Mouse (Mus musculus) induced T-regulatory cell, adult 2 months (primary cell): ENCODE data around the gene Zfyve9.

Experiments used
- DNase-seq: peaks from one replicate; pipeline ENCODE4 v3.0.0-alpha.2; 2012; ENCODE audit warnings: low read depth

Gene Zfyve9

DNA sequence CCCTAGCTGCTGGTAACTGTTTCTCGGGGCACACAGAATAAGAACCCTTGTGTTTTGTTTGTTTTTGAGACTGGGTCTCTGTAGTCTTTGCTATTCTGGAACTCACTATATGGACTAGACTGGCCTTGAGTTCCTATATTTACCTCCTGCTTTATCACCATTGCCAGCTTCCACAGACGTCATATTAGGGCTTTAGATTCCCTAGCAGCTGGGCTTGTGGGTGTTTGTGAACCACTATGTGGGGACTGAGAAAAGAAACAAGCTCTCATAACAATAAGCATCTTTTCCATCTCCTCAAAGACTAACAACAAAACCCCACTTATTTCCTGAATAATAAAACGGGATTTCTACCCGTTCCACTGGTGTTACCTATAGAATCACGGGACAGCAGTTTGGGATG is 169.7 kb downstream of the Zfyve9 start:
- no peak for DNase-seq

DNA sequence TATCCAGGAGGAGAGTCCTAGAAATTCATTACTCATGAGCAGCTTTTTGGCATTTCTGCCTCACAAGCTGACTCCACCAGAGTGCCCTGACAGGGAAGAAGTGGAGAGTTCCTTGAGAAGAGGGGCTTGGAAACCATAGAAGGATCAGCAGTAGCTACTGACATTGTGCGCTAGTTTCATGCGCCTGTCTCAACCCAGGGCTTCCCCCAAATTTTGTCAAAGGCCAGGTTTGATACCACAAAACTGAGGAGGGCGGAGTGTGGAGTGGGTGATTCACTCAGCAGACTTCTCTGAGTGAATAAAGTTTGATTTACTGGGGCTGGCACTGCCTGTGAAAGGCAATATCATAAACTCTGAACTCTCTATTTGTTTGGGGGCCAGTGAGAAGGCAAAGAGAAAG is 171.9 kb downstream of the Zfyve9 start:
- DNase-seq: no peak

DNA sequence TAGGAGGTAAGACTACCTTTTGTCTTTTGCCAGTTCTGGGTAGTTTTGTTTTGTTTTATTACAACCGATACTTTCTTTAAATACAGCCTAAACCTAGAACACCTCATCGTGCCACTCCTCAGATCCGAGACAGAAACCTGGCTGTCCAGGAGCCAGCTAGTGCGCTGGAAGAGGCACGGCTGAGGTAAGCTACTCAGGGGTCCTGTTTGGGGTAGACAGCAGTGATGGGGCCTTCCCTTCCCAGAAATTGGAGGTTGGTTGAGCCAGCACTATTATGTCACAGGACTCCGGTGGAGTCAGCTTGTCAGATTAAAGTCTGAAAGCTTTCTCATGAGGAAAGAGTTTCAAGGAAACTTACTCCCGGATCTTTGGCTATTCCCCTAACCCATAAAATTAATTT is 178.7 kb downstream of the Zfyve9 start:
- DNase-seq: no peak

DNA sequence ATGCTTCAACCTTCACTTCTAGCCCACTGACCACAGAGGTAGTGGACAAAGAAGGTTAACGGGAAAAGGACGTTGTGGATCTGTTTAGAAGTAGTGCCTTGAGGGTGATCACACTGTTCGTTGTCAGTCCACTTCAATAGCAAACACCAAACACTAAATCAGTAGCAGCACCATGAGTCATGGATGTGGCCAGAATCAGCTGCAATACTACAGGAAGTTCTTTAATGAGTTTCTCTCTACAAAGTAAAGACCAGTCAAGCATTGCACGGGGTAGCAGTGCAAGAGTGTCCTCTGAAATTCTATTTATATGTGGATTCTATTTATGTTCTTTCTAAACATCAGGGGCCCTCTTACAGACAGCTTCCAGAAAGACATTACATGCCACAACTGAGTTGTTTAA is 182.3 kb downstream of the Zfyve9 start:
- DNase-seq: no peak

DNA sequence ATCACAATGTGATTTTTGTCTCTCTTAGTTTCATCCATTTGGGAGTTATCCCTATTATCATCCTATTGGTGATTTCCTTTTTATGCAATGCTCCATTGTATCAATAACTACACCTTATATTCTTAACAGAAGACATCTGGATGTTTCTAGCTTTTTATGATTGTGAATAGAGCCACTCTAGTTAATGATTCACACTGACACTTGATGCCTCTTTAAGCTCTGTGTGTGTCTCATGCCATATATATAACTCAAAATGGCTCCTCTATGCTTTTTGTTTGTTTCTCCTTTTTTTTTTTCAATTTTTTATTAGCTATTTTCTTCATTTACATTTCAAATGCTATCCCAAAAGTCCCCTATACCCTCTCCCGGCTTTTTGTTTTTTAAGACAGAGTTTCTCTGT is 184.8 kb downstream of the Zfyve9 start:
- no peak for DNase-seq

DNA sequence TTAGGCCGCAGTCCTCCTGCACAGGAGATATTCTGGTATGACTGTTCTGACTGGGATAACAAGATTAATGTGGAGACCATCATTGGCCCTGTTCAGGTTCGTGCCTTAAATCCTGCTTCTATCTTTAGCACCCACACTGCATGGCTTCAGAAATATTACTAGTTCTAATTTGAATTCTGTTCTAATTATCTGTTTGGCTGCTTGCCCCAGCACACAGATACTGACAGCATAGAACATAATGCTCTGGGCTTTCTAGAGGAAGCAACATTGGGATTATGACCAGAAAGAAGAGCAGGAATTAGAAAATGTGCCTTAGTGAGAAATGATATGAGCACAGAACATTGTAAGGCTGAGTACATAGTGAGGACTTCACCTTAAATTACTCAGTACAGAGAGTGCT is 187.2 kb downstream of the Zfyve9 start:
- DNase-seq: no peak
